Mouse (Mus musculus) central nervous system, embryonic 14 days (tissue): ENCODE measurements around the gene Gm10128. TPM values are rescaled to one million over a fixed set of nuclear protein-coding genes. Genes with fewer than 3 reads are reported as not detected.

ENCODE experiments used
- polyA plus RNA-seq: library from polyadenylated mRNA; depleted of rRNA; stranded (reverse); fragments of >200 nt; gene quantifications from 2 replicates; pipeline ENCODE4 v1.2.3, GENCODE M21; 2012; rRNA removed

Gm10128 gene
- not detected in 2 replicates for polyA plus RNA-seq

DNA sequence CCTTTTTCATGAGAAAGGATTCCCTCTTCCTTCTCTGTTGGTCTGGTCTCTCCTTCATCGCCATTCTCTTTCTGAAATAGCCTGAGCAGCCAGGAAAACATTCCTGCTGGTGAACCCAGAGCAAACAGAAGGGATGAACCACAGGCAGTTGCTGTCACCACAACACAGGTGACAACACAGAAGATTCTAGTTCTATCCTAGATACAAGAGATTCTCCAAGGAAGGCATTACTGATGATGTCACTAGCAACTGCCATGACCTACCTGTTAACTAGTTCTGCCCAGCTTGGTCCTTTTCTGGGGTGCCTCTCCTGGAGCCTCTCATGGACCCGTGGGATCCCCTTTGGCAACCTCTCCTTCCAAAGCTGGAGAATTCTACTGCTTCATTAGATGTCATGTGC is at the start of gene Gm10128:
Gene Gm10128 (minus strand): TSS at position 101 of the 400 bp plus-strand sequence.

GRCm38 (mm10) chr14:7595492-7595891 is 48.3 kb downstream of the Gm10128 start, which contains the start of gene Gm10338:
Gene Gm10338, minus strand, starts transcription at chr14:7595592.

Other genes with a start within 250 kb of the Gm10128 start
- gene Gm3755, start 193.1 kb downstream of the Gm10128 start, polyA plus RNA-seq: not detected in 2 replicates
- 10.1 and 11.4 TPM in 2 replicates for gene Gm3752, start 160.2 kb downstream of the Gm10128 start, polyA plus RNA-seq
- 3.6 and 3.8 TPM in 2 replicates for gene Gm3558, start 75.4 kb downstream of the Gm10128 start, polyA plus RNA-seq
- gene Gm10338, start 48.4 kb downstream of the Gm10128 start, polyA plus RNA-seq: not detected in 2 replicates
- not detected in 2 replicates for gene Gm26661, start 147.6 kb upstream of the Gm10128 start, polyA plus RNA-seq
- 18.6 and 27.2 TPM in 2 replicates for gene Flnb, start 174.0 kb upstream of the Gm10128 start, polyA plus RNA-seq